Mouse (Mus musculus): ENCODE results near the gene Nup205. TPM values are rescaled to one million over a fixed set of nuclear protein-coding genes. Genes with fewer than 3 reads are reported as not detected.

Nup205 gene
- polyA plus RNA-seq, 1 experiment from 2014 or later = 29.2 TPM

DNA sequence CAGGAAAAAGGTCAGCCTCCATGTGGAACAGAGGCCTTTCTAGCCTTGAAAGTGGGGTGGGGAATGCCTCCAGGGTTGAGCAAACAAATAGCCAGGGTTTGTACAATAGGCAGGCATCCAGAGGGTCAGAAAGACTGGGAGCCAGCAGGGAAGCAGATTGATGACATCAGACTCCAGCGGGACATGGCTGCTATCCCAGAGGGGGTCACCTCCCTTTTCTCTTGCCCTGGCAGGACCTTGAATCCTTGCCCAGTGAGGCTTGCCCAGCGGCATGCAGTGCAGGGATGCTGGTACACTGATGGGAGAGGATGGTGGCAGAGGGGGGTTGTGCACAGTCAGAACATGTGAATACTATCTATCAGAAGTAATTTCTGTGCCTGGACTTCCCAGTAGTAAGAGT lies 119.8 kb downstream of the Nup205 start:
- no peaks in the 10 kb centered on the region for H3K27me3 ChIP-seq (replicated peaks)
- H3K4me2 ChIP-seq = no peak overlapping the region
- 41% methylated on average over 2 of the region's 2 CpGs for WGBS
- no peak for ATAC-seq (ENCODE audit: insufficient read depth, low FRiP score, low read depth)
- no peak overlapping the region for H3K4me3 ChIP-seq (replicated peaks)
- no peaks in the 10 kb centered on the region for H3K36me3 ChIP-seq
- H3K4me1 ChIP-seq = peaks cover 4% of the 10 kb centered on the region; the same call in 1 of the 2 replicates
- no peak overlapping the region for H3K27ac ChIP-seq
- H3K9ac ChIP-seq = no peak overlapping the region
- no peaks in the 10 kb centered on the region for H3K9me3 ChIP-seq

Other genes with a start within 250 kb of the Nup205 start
- 4.0 and 4.2 TPM in 2 replicates for gene Slc23a4, start 189.0 kb upstream of the Nup205 start, polyA plus RNA-seq (2015; fragmentation: Nextera tagmentation; extraction: Ambion mirVana)
- gene Cnot4, start 43.7 kb upstream of the Nup205 start, polyA plus RNA-seq (2015; fragmentation: Nextera tagmentation; extraction: Ambion mirVana) = 22.7 and 25.4 TPM in 2 replicates
- gene Slc13a4, start 130.7 kb downstream of the Nup205 start, polyA plus RNA-seq (2015; fragmentation: Nextera tagmentation; extraction: Ambion mirVana) = 0.26 and 0.54 TPM in 2 replicates
- 1.3 and 2.4 TPM in 2 replicates for gene Fam180a, start 148.7 kb downstream of the Nup205 start, polyA plus RNA-seq (2015; fragmentation: Nextera tagmentation; extraction: Ambion mirVana)

Measured in stomach, embryonic 15.5 days (tissue).